Mouse (Mus musculus) heart, postnatal 0 days (tissue): ENCODE data around the gene Dab1. TPM values are rescaled to one million over a fixed set of nuclear protein-coding genes. Genes with fewer than 3 reads are reported as not detected.

ENCODE experiments used
- ATAC-seq: fragments of 200-750 bp; cut with Nextera tagmentation; 2 replicates; pipeline ENCODE4 v1.8.0; 2017; ENCODE audit warnings: low read depth, moderate number of reproducible peaks, moderate library complexity; ENCODE audit not compliant: insufficient read depth
- DNase-seq: peaks from one replicate; pipeline ENCODE4 v3.0.0-alpha.2; 2016; ENCODE audit warnings: low spot score
- H3K27ac ChIP-seq: fragments of 300-500 bp; sonication (generic); 2 replicates; pipeline ENCODE4 v1.5.1; 2014; ENCODE audit warnings: low read depth, mild to moderate bottlenecking
- H3K27me3 ChIP-seq: fragments of 300-500 bp; sonication (generic); 2 replicates; pipeline ENCODE4 v1.6.1; 2014; ENCODE audit warnings: low read length, mixed read lengths; ENCODE audit not compliant: control insufficient read depth, insufficient read depth
- H3K36me3 ChIP-seq: fragments of 300-500 bp; sonication (generic); replicated peaks from 2 replicates; pipeline ENCODE4 v1.6.1; 2014; ENCODE audit warnings: low read length, mixed read lengths; ENCODE audit not compliant: control insufficient read depth, insufficient read depth
- H3K4me1 ChIP-seq: fragments of 300-500 bp; sonication (generic); 2 replicates; pipeline ENCODE4 v1.6.1; 2014; ENCODE audit warnings: antibody characterized with exemption; ENCODE audit not compliant: control insufficient read depth, insufficient read depth
- H3K4me2 ChIP-seq: fragments of 300-500 bp; sonication (generic); 2 replicates; pipeline ENCODE4 v1.6.1; 2014; ENCODE audit warnings: low read depth, mild to moderate bottlenecking, low read length, moderate library complexity
- H3K4me3 ChIP-seq: fragments of 300-500 bp; sonication (generic); 2 replicates; pipeline ENCODE4 v1.5.1; 2014; ENCODE audit warnings: low read depth, low read length
- H3K9ac ChIP-seq: fragments of 300-500 bp; sonication (generic); replicated peaks from 2 replicates; pipeline ENCODE4 v1.6.1; 2014; ENCODE audit warnings: low read depth, low read length, mixed read lengths
- H3K9me3 ChIP-seq: fragments of 300-500 bp; sonication (generic); replicated peaks from 2 replicates; pipeline ENCODE4 v1.6.1; 2016; ENCODE audit warnings: low read length; ENCODE audit not compliant: control insufficient read depth
- CTCF ChIP-seq: IDR thresholded peaks from 2 replicates; pipeline ENCODE4 v1.5.1; 2016; ENCODE audit warnings: antibody characterized with exemption, control low read depth, low read depth
- EP300 ChIP-seq: IDR thresholded peaks from 2 replicates; pipeline ENCODE4 v1.6.1; 2016; ENCODE audit warnings: antibody characterized with exemption, low read depth
- WGBS: fragments of 180-500 bp; shearing (Covaris S2); extraction: QIAGEN DNeasy Blood & Tissue Kit; methylation state at CpG from one replicate; pipeline ENCODE4 v1.1.7; 2014; 5-methylcytosine and 5-hydroxymethylcytosine counted together
- polyA plus RNA-seq: library from polyadenylated mRNA; unstranded; fragments of >200 nt; fragmentation: Nextera tagmentation; extraction: Ambion mirVana; gene quantifications from 2 replicates; pipeline ENCODE4 v1.2.1, GENCODE M21; 2015
- total RNA-seq: library from RNA; depleted of rRNA; stranded (reverse); fragments of >200 nt; gene quantifications from 2 replicates; pipeline ENCODE4 v1.2.3, GENCODE M21; 2014; ENCODE audit warnings: low replicate concordance

The Dab1 gene
- total and polyA plus RNA-seq, 2 experiments from 2014 or later: 0.27 TPM; not detected in 1

DNA sequence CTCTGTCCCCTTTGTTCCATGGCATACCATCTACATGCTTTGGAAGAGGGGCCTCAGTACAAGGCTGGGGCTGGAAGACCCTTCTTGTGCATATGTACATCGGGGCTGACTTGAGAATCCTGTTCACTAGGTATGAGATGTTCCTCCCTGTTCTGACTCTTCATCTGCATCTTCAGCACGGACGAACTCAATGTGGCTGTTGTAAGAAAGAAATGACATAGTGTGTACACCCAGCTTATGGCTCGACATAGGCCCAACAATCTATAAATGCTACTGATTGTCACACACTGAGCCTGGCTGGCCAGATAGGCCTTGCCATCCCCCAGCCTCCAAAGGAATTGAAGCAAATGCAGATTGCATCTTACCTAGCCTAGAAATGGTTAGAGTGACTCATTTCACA, 817.3 kb downstream of the Dab1 start:
- H3K36me3 ChIP-seq: no peaks in the 10 kb centered on the region
- WGBS: 84% methylated on average over 4 of the region's 4 CpGs
- H3K4me2 ChIP-seq: no peak overlapping the region
- ATAC-seq (no peak), DNase-seq (no peak)
- H3K27me3 ChIP-seq: no peaks in the 10 kb centered on the region
- H3K9me3 ChIP-seq: no peaks in the 10 kb centered on the region
- no peak overlapping the region for H3K9ac ChIP-seq
- TF ChIP-seq CTCF (no peak), EP300 (no peak)
- H3K4me1 ChIP-seq: no peaks in the 10 kb centered on the region
- H3K4me3 ChIP-seq: no peak overlapping the region
- H3K27ac ChIP-seq: no peak overlapping the region

DNA sequence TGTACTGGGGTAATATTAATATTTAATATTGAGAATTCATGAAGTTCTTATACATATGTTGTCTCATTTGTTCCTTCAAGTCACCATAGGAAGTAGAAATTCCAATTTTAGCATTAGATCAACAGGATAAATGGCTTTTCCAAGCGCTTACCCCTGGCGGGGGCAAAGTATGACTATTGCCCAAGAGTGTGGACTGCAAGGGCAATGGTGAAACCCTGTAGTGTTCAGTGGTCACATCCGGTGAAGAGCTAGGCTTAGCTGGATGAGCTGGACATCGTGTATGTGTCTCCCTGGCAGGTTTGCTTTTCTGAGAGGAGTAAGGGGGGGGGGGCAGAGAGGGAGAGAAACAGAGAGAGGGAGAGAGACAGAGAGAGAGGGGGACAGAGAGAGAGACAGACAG, 819.6 kb downstream of the Dab1 start:
- Histone ChIP-seq H3K9me3 (no peaks in the 10 kb centered on the region), H3K27me3 (no peaks in the 10 kb centered on the region), H3K9ac (no peak overlapping the region), H3K4me3 (no peak overlapping the region), H3K4me1 (no peaks in the 10 kb centered on the region), H3K4me2 (no peak overlapping the region), H3K27ac (no peak overlapping the region), H3K36me3 (no peaks in the 10 kb centered on the region)
- DNase-seq (no peak), ATAC-seq (no peak)
- TF ChIP-seq EP300: no peak
- no peak for TF ChIP-seq CTCF
- WGBS: 88% methylated on average over 4 of the region's 4 CpGs

DNA sequence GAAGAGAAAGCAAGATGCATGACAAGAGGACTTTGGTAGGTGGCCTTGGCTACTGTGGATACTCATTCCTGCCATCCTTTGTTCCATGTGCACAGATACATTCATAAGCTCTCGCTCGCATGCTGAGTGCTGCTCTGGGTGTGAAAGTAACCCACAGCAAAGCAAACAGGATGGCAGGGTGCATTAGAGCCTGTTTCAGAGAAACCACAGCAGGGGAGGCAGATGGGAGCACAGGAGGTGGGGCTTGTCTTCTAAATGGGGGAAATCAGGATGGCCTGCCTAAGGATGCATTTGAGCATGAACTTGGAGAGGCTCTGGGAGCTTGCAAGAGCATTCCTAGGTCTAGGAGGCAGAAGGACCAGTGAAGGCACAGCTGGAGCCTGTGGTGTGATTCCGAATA, 820.5 kb downstream of the Dab1 start:
- H3K4me1 ChIP-seq: no peaks in the 10 kb centered on the region
- H3K9me3 ChIP-seq: no peaks in the 10 kb centered on the region
- ATAC-seq: no peak
- no peak overlapping the region for H3K9ac ChIP-seq
- no peak for TF ChIP-seq EP300
- TF ChIP-seq CTCF: no peak
- WGBS: 73% methylated on average over 3 of the region's 3 CpGs
- no peak overlapping the region for H3K27ac ChIP-seq
- H3K36me3 ChIP-seq: no peaks in the 10 kb centered on the region
- no peak overlapping the region for H3K4me2 ChIP-seq
- H3K27me3 ChIP-seq: no peaks in the 10 kb centered on the region
- no peak for DNase-seq
- H3K4me3 ChIP-seq: no peak overlapping the region

DNA sequence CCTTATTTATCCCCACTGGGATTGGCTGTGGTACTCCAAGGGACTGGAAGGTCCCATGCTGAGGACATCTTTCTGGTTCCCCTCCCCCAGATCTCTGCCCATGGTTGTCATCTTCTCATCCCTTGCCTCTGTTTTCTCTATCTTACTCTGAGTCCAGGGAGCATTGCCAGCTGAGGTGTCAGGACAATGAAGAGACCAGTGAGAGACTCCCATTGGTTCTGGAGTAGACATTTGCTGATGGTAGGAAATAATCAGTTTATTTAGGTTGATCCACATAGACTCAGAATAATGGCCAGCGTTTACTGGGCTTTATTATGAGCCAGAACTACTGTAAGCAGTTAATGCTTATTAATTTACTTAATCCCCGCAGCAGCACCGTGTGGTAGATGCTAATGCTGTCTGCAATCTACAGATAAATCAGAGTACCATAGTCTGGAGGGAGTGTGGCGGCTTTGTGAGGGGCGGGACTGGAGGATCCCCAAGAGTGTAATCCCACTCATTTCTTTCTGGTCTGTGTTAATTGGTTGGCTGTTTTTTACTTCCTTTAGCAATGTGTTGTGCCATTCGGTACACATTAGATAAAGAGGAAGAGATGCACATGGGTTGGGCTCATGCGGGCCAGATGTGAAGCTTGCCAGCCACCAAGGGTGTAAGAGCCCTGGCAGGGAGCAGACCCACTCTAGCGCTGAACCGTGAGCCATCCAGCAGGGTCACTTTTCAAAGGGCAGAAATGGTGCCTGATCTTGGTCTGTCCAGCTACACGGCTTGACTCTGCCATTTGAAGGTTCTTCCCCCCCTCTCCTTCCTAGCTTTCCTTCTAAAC, 824.0 kb downstream of the Dab1 start:
- DNase-seq (no peak), ATAC-seq (no peak)
- Histone ChIP-seq H3K9ac (no peak overlapping the region), H3K4me2 (no peak overlapping the region), H3K4me3 (no peak overlapping the region), H3K27me3 (no peaks in the 10 kb centered on the region), H3K9me3 (no peaks in the 10 kb centered on the region), H3K4me1 (no peaks in the 10 kb centered on the region), H3K36me3 (no peaks in the 10 kb centered on the region), H3K27ac (no peak overlapping the region)
- WGBS: 72% methylated on average over 10 of the region's 10 CpGs
- TF ChIP-seq EP300 (no peak), CTCF (no peak)

DNA sequence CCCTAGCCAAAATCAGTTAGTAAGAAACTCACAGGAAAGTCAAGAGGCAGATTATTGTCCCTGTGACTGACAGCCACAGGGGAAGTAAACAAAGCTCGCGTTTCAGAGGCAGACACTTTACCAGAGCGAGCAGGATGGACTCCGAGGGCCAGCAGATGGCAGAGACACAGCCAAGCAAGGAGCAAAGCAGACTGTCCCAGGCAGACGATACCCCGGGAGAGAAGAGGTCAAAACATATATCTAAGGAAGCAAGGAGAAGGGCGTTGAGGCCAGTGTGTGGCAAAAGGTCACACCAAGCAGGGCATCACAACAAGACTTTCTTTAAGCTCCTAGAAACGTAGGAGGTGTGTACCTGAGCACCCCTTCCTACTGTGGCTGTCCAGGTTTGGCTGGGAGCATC, 824.6 kb downstream of the Dab1 start:
- Histone ChIP-seq H3K9me3 (no peaks in the 10 kb centered on the region), H3K4me3 (no peak overlapping the region), H3K4me1 (no peaks in the 10 kb centered on the region), H3K4me2 (no peak overlapping the region), H3K27me3 (no peaks in the 10 kb centered on the region), H3K36me3 (no peaks in the 10 kb centered on the region), H3K27ac (no peak overlapping the region), H3K9ac (no peak overlapping the region)
- 27% methylated on average over 8 of the region's 8 CpGs for WGBS
- DNase-seq: no peak
- no peak for ATAC-seq
- no peak for TF ChIP-seq EP300

DNA sequence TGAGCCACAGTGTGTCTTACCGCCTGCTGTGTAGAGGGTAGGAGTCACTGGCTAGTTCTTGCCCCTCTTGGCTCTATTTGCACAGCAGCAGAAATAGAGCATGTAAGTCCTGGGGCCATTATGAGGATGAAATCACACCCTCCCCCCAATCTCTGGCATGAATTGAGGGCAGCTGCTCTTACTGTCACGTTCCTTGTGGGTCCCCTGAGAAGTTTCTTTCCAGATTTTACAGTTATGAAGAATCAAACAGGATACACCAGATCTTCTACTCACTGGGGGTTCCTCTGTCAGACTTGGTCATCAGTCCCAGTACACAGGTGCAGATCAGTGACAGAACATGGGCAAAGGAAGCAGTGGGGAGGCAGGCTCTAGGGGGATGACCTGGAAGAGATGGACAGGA, 825.8 kb downstream of the Dab1 start:
- ATAC-seq (no peak), DNase-seq (no peak)
- no peak overlapping the region for H3K9ac ChIP-seq
- H3K36me3 ChIP-seq: no peaks in the 10 kb centered on the region
- H3K9me3 ChIP-seq: no peaks in the 10 kb centered on the region
- no peaks in the 10 kb centered on the region for H3K27me3 ChIP-seq
- no peak overlapping the region for H3K4me3 ChIP-seq
- TF ChIP-seq EP300: no peak
- no peak for TF ChIP-seq CTCF
- H3K27ac ChIP-seq: no peak overlapping the region
- H3K4me1 ChIP-seq: no peaks in the 10 kb centered on the region
- H3K4me2 ChIP-seq: no peak overlapping the region
- 81% methylated on average over 2 of the region's 2 CpGs for WGBS
